Mouse (Mus musculus) splenic B cell, adult 2 months (primary cell): ENCODE measurements around the gene Pcdh15.

Experiments
- DNase-seq: peaks from one replicate; pipeline ENCODE4 v3.0.0-alpha.2; 2011; ENCODE audit warnings: low read depth, low spot score
- H3K27me3 ChIP-seq: 2 replicates; pipeline ENCODE4 v1.6.1; 2012; ENCODE audit warnings: mild to moderate bottlenecking, low read length, moderate library complexity, mixed read lengths; ENCODE audit not compliant: control insufficient read depth, poor library complexity, insufficient read depth, severe bottlenecking
- H3K36me3 ChIP-seq: 2 replicates; pipeline ENCODE4 v1.6.1; 2012; ENCODE audit warnings: mild to moderate bottlenecking, low read length, moderate library complexity, mixed read lengths; ENCODE audit not compliant: control insufficient read depth, poor library complexity, insufficient read depth, severe bottlenecking

Gene Pcdh15

DNA sequence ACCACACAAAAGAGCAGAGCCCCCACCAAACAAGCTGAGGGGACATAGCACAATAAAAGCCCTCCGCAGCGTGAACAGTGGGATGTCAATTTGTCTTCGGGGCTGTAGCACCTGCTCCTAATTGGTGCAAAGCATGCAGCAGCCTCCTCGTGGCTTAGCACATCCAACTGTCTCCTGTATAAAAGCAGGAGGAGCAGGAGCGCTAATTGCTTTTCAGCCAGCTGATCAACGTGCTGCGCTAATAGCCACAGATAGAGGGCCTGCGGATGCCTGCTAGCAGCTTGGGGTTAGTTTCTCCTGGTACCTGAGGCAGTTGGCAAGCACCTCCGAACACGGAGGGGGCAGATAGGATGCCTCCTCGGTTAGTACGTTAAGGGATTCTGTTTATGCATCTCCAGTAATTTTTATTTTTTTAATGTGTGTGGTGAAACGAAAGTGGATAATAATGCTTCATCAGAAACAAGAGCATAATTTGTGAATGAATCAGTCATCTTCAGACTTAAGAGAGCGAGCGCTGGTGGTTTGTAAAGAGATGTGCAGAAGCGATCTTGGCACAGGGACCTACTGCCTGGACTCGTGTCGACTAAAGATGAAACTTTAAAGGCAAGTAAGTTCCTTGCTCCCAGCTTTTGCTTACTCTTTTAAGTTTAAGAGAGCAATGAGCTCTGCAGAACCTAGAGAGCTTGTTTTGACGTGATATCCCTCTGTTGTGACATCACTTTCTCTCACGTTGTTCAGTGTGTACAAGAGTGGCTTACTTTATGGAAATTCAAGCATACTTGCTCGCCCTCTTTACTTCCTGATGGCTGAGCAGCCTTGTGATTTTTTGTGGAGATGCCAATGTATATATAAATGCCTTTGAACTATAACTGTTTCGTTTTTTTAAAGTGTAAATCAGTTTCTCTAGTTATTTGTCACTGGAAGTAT is 722.8 kb downstream of the Pcdh15 start:
- H3K27me3 ChIP-seq = no peaks in the 10 kb centered on the region
- DNase-seq = no peak
- no peaks in the 10 kb centered on the region for H3K36me3 ChIP-seq

DNA sequence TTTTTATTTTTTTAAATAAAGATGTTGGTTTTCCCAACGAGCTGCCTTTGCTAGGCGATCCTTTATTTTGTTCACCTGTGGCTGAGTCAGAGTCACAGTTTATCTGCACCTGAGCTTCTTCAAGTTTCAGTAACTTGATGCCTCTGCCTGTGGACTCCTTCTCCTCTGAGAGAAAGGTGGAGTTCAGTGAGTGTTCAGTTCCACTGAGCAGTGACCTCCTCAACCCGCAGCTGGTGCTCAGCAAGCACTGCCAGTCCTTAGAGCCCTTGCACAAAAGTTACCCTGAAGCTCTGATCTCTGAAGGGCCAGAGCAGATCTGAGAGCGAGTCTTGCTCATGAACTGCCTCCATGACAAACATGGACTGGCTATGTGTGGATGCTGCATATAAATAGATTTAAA is 724.1 kb downstream of the Pcdh15 start:
- H3K27me3 ChIP-seq = no peaks in the 10 kb centered on the region
- no peak for DNase-seq
- no peaks in the 10 kb centered on the region for H3K36me3 ChIP-seq

DNA sequence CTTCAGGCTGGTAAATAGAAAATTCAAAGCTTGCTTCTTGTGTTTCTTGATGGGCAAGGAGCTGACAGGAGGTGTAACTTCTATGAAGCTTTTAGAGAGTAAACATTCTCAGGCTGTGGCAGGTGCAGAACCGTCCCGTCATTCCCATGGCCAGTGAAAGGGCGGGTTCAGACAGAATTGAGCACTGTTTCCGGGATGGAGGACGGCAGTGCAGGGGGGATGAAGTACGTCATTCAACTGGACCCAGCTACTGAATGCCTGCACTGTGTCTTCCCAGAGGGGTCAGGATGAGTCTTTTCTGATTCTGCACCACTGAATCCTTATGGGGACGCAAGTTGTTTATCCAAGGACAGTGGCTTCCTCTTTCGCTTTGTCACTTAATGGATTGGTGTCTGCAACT is 727.2 kb downstream of the Pcdh15 start:
- no peak for DNase-seq
- no peaks in the 10 kb centered on the region for H3K27me3 ChIP-seq
- H3K36me3 ChIP-seq = no peaks in the 10 kb centered on the region

DNA sequence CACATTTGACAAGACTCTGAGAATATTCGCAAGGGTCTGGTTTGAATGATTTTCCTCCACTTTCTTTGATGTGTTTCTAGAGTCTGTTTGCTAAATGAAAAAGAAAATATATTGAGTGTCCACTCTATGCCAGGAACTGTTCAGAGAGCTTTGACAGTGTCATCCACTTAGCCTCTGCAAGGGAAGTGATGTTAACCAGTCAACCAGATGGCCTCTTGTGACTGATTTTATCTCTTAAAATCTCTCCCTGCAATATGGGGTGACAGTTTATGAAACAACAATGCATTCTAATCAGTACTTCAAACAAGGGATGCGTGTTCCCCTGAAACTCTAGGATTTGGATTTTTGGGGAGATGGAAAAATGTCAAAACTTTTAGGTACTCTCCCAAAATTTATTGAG is 729.6 kb downstream of the Pcdh15 start:
- DNase-seq = no peak
- no peaks in the 10 kb centered on the region for H3K36me3 ChIP-seq
- no peaks in the 10 kb centered on the region for H3K27me3 ChIP-seq

DNA sequence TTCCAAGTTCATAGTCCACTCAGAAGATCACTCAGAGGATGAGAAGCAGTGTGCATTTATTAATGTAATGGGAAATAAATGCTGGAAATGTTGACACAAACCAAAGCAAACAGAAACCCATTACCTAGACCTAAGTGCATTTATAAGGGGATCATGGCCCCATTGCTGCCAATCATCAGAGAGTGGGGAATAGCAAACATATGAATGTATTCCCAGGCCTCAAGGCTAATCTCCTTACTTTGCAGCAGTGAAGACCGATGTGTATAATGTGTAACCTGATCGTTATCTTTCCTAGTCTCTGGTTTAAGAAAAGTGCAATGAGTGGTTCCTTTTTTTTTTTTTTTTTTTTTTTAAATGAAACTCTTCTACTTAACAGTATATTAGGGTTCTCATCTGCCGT is 745.9 kb downstream of the Pcdh15 start:
- H3K36me3 ChIP-seq = no peaks in the 10 kb centered on the region
- no peaks in the 10 kb centered on the region for H3K27me3 ChIP-seq
- DNase-seq = no peak

DNA sequence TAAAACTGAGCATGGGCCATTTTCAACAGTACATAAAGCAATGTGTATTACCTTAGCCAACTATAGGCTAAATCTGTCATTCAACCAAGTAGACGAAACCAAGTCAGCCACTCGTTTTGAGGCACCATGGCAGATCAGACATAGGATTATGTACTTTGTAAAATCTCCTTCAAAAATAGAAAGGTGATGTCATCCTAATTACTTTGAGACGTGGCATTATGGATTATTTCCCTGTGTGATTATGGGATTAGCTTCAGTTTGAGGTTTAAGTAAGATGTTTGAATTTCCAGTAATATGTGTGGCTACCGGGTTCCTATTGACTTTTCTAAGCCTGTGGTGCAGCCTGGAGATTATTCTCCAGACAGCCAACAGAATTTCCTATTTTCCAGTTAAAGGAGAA is 763.0 kb downstream of the Pcdh15 start:
- H3K36me3 ChIP-seq = no peaks in the 10 kb centered on the region
- no peak for DNase-seq
- H3K27me3 ChIP-seq = no peaks in the 10 kb centered on the region

DNA sequence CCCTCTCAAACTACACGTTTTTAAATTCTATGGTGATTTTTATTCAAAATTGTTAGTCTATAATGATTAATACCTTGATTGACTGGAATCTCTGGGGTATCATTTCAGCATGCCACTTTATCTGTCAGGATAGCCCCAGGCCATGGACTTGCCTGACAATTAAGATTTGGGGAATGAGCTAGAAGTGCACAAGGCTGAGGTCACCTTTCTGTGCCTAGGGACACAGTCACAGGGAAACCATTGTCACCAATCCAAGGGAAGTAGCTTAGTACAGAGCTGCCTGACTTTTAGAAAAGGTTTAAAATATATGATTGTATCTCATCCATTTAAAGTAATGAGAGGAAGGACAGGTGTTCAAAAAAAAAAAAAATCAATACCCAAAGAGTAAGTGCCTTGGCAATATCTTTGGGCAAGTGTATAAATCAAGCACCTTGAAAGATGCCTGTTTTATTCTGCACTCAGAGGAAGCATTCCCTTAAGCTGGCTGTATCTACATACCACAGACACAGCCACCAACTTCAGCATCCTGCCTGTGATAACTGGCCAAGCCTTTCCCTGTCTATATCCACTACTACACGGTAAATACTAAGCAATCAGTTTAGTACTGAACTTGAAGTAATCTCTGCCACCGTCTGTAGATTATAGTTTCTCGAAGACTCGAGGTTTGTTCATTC is 779.0 kb downstream of the Pcdh15 start:
- no peak for DNase-seq
- Histone ChIP-seq H3K27me3 (no peaks in the 10 kb centered on the region), H3K36me3 (no peaks in the 10 kb centered on the region)

DNA sequence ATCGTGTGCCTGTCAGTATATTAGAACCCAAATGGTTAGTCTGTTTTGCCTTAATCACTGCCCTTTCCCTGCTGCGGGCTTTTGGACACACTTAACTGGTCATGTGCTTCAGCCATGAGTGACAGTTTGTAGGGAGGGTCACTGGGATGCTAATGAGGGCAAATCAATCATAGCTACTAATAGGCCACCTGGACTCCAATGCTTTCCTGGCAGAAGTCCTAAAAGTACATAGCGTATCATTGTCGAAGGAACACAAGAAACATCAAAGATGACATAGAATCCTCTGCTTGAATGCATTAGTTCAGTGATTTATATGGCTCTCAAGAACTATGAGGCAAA is 779.6 kb downstream of the Pcdh15 start:
- no peak for DNase-seq
- H3K36me3 ChIP-seq = no peaks in the 10 kb centered on the region
- no peaks in the 10 kb centered on the region for H3K27me3 ChIP-seq

DNA sequence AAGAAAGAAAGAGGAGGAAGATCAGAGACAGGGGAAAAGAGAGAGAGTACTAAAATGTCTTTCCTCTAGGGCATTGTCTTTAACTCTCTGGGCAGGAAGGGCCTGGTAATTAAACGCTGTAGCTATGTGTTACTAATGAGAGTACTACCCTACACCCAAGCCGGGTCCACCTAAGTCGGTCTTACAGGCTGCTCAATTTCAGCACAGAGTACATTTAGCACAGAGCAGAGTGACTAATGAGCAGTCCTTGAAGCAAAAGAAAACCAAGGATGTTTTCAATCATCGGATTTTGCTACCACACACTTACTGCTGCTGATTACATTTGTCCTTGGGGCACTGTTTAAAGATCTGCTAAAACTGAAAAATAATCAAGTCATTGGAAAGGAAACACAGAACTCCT is 788.6 kb downstream of the Pcdh15 start:
- DNase-seq = no peak
- Histone ChIP-seq H3K27me3 (no peaks in the 10 kb centered on the region), H3K36me3 (no peaks in the 10 kb centered on the region)

DNA sequence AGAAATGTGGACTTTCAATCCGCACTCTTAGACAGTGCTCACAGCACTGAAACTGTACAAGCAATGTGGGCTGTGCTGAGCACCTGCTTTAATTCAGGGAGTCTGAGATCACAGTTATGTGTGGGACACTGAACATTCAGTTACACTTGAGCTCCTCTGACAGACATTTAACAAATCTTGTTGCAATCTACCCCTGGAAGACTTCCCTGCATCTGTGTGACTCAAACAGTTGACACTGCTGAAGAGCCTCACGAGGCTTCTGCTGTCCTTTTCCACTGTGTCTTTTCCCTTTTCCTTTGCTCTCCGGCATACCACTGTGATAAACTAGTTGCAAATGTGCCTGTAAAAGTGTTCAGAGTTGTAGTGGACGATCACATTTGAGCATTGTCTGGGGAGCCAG is 793.1 kb downstream of the Pcdh15 start:
- Histone ChIP-seq H3K36me3 (no peaks in the 10 kb centered on the region), H3K27me3 (no peaks in the 10 kb centered on the region)
- no peak for DNase-seq

DNA sequence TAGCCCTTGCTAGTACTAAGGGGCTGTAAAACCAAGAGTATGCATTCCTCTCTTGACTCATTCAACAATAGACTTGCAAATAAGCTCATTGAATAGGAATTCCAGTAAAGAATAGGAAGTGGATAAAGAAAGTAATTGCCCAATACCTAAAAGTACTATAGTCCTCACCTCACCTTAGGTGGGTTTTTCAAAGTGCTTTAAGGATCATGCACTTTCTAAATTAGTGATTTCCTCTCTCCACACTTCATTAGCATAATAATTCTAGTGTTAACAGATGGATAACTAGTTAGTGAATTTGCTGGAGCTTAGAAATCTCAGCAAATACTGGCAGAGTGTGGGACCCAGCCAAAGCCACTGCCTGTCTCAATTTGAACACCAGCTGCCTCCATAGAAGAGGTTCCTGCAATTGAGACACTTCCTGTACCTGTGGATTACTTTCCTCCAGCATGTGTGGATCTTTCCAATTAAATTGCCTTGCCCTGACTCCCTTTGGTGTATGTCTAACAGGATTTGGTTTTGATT is 797.0 kb downstream of the Pcdh15 start:
- H3K36me3 ChIP-seq = no peaks in the 10 kb centered on the region
- DNase-seq = no peak
- H3K27me3 ChIP-seq = no peaks in the 10 kb centered on the region

DNA sequence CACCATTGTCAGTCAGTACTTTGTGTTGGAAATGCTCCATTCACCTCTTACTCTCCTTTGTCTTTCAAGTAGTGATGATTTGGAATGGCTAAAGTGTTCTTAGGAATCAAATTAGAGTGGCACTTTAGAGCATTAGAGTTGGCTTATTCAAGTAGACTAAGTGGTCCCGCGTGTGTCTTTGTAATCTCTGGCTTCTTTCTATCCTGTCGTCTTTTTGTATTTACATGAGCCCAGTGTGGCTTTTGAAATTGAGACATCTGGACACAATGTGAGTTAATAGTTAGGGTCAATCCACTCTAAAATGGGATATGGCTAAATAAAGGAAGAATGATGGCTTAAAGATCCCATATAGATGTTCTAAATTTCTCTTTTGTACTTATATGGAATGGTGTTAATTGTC is 800.0 kb downstream of the Pcdh15 start:
- H3K36me3 ChIP-seq = no peaks in the 10 kb centered on the region
- H3K27me3 ChIP-seq = no peaks in the 10 kb centered on the region
- no peak for DNase-seq

DNA sequence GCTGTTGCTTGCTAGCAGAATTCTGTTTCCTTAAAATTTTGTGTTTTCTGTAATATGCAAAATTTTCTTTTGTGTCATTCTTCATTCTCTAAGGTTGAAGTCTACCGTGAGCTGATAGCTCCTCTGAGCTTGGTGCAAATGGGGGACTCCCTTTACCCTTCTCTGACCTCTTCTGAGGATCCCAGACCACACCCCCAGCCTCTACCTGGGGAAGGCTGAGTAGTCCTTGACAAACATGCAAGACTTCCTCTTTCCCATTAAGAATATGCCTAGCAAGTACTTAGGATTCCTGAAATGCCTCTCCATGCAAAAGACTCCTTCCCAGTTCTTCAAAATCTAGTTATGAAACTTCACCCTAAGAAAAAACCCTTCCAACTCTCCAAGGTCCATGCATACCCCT is 808.5 kb downstream of the Pcdh15 start:
- DNase-seq = no peak
- Histone ChIP-seq H3K36me3 (no peaks in the 10 kb centered on the region), H3K27me3 (no peaks in the 10 kb centered on the region)

DNA sequence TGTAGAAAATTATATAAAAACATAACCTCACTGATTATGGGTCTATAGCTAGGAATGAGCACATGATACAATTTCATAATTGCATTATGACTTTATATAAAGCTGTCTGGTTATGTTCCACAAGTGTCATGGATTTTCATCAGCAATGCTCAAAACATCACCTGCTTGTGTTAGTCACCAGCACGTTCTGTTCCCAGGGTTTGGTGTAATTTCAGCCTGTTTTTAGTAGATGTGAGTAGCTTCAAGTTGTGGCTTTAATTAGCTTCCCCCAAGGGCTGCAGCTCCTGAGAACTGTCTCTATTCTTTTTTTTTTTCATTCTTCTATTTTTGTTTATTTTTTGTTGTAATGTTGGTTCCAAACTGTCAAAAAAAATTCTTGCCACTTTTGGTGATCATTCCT is 809.4 kb downstream of the Pcdh15 start:
- no peaks in the 10 kb centered on the region for H3K27me3 ChIP-seq
- no peaks in the 10 kb centered on the region for H3K36me3 ChIP-seq
- no peak for DNase-seq

DNA sequence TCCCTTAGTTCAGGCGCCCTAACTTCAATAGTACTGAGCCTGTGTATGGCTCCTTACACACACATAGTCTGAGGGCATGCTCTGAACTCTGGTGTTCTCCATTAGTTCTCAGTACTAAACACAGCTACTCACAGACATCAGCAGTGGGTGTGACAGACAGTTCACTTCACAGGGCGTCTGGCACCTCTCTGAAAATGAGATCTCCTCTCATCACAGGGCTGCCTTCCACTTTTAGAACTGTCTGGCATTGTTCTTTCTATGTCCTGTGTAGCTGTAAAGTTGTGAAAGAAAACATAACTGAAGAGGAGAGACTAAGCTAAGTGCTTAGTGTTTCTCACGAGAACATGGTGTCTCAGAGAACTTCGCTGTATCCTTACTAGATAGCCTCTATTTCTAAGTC is 816.0 kb downstream of the Pcdh15 start:
- Histone ChIP-seq H3K27me3 (no peaks in the 10 kb centered on the region), H3K36me3 (no peaks in the 10 kb centered on the region)
- DNase-seq = no peak
